Mouse (Mus musculus): Measurements from ENCODE around the gene Babam1. TPM values are rescaled to one million over a fixed set of nuclear protein-coding genes. Genes with fewer than 3 reads are reported as not detected.
A peak's percentile ranks its signal among the peaks of the same experiment; 100 is the strongest.

Gene Babam1
- polyA plus RNA-seq (2015; fragmentation: Nextera tagmentation; extraction: Ambion mirVana) = 54.7 and 61.7 TPM in 2 replicates

GRCm38 (mm10) chr8:71396639-71397305, at the start of gene Babam1:
Gene Babam1, plus strand, starts transcription at chr8:71396861.
- Histone ChIP-seq H3K27me3 (ENCODE audit: control insufficient read depth, insufficient read depth, low read length) (no peaks in the 10 kb centered on the region), H3K4me2 (replicated peaks; ENCODE audit: low read depth) (peak within 1 kb of the TSS; percentile 80), H3K4me3 (ENCODE audit: low read depth, low read length) (peak within 1 kb of the TSS; percentile 67), H3K9me3 (ENCODE audit: control insufficient read depth, low read length) (no peaks in the 10 kb centered on the region), H3K36me3 (ENCODE audit: control insufficient read depth, insufficient read depth, low read length) (peaks cover 6% of the 10 kb centered on the region; the same call in 1 of the 2 replicates), H3K27ac (replicated peaks) (peak within 1 kb of the TSS; percentile 45), H3K4me1 (replicated peaks; ENCODE audit: control insufficient read depth, insufficient read depth) (peaks cover 5% of the 10 kb centered on the region; the same call in 1 of the 2 replicates), H3K9ac (ENCODE audit: low read length) (peak within 1 kb of the TSS; percentile 70)
- peak; percentile 90 for DNase-seq (ENCODE audit: low spot score)
- peak; percentile 97 for ATAC-seq (ENCODE audit: low FRiP score, low TSS enrichment)
- TF ChIP-seq EP300 (optimal IDR thresholded peaks at IDR 0.05) (no peak), CTCF (IDR thresholded peaks at IDR 0.05; ENCODE audit: low read depth) (0 out of 2 replicates have a peak, but pooled peaks have one; percentile 1)
- under 1% methylated on average over 34 of the region's 34 CpGs for WGBS

DNA sequence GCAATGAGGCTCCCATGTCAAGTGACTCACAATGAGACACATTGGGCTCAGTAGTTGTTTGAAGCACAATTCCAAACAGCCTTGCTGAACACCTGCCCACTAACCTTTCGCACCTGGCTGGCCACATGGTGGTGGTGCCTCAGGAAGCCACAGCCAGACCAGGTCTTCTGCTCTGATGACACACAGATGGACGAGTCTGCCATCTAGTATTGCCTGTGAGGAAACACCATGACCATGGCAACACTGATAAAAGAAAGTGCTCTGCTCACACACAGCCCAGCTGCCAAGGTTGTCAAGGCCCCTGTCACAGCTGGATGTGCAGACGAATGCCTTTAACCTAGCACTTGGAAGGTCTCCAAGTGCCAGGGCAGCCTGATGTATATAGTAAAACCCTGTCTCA, 45.5 kb upstream of the Babam1 start:
- no peaks in the 10 kb centered on the region for H3K27me3 ChIP-seq (ENCODE audit: control insufficient read depth, insufficient read depth, low read length)
- no peak for DNase-seq (ENCODE audit: low spot score)
- no peak for ATAC-seq (ENCODE audit: low FRiP score, low TSS enrichment)
- H3K4me2 ChIP-seq (replicated peaks; ENCODE audit: low read depth) = no peak overlapping the region
- H3K9me3 ChIP-seq (ENCODE audit: control insufficient read depth, low read length) = no peaks in the 10 kb centered on the region
- H3K27ac ChIP-seq (replicated peaks) = no peak overlapping the region
- no peak overlapping the region for H3K4me3 ChIP-seq (ENCODE audit: low read depth, low read length)
- H3K9ac ChIP-seq (ENCODE audit: low read length) = no peak overlapping the region
- TF ChIP-seq CTCF (IDR thresholded peaks at IDR 0.05; ENCODE audit: low read depth) (no peak), EP300 (optimal IDR thresholded peaks at IDR 0.05) (no peak)
- peaks cover 44% of the 10 kb centered on the region for H3K36me3 ChIP-seq (ENCODE audit: control insufficient read depth, insufficient read depth, low read length)
- no peaks in the 10 kb centered on the region for H3K4me1 ChIP-seq (replicated peaks; ENCODE audit: control insufficient read depth, insufficient read depth)
- 69% methylated on average over 3 of the region's 3 CpGs for WGBS

DNA sequence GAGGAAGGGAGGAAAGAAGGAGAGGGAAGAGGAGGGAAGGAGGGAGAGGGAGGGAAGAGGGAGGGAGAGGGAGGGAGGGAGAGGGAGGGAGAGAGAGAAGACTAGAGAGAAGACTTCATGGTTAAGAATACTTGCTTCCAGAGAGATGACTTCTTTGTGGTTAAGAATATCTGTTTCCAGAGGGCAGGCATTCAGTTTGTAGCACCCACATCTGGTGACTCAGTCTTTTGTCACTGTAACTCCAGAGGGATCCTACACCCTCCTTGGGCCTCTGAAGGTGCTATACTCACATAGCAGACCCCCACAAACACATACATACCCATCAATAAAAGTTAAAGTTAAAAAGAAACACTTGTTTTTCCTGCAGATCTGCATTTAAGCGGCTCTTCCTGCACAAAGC, 45.1 kb upstream of the Babam1 start:
- TF ChIP-seq EP300 (optimal IDR thresholded peaks at IDR 0.05) (no peak), CTCF (IDR thresholded peaks at IDR 0.05; ENCODE audit: low read depth) (no peak)
- Histone ChIP-seq H3K9ac (ENCODE audit: low read length) (no peak overlapping the region), H3K27me3 (ENCODE audit: control insufficient read depth, insufficient read depth, low read length) (no peaks in the 10 kb centered on the region), H3K27ac (replicated peaks) (no peak overlapping the region), H3K4me2 (replicated peaks; ENCODE audit: low read depth) (no peak overlapping the region), H3K9me3 (ENCODE audit: control insufficient read depth, low read length) (no peaks in the 10 kb centered on the region), H3K4me1 (replicated peaks; ENCODE audit: control insufficient read depth, insufficient read depth) (no peaks in the 10 kb centered on the region), H3K36me3 (ENCODE audit: control insufficient read depth, insufficient read depth, low read length) (peaks cover 42% of the 10 kb centered on the region), H3K4me3 (ENCODE audit: low read depth, low read length) (no peak overlapping the region)
- DNase-seq (ENCODE audit: low spot score) (no peak), ATAC-seq (ENCODE audit: low FRiP score, low TSS enrichment) (no peak)
- WGBS = 97% methylated on average over 1 of the region's 1 CpGs

DNA sequence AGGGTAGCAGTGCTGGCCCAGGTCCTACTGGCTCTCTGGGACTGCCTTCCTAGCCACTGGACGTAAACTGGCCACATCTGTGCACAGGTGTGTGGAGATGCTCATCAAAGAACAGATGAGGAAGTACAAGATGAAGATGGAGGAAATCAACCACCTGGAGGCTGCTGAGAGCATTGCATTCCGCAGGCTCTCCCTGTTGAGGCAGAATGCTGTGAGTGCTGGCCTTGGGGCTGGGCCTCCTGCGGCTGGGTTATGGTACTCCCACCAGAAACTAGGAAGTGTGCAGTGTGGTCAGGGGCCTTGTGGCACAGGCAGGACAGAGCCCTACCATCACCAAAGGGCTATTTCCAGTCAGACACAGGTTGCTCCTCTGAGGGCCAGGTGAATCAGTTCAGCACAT, 38.6 kb upstream of the Babam1 start:
- no peak overlapping the region for H3K4me3 ChIP-seq (ENCODE audit: low read depth, low read length)
- no peak overlapping the region for H3K4me2 ChIP-seq (replicated peaks; ENCODE audit: low read depth)
- no peak overlapping the region for H3K27ac ChIP-seq (replicated peaks)
- DNase-seq (ENCODE audit: low spot score) = no peak
- H3K9ac ChIP-seq (ENCODE audit: low read length) = no peak overlapping the region
- TF ChIP-seq CTCF (IDR thresholded peaks at IDR 0.05; ENCODE audit: low read depth) = peak; percentile 31; the same call in 1 of the 2 replicates
- no peak for TF ChIP-seq EP300 (optimal IDR thresholded peaks at IDR 0.05)
- H3K9me3 ChIP-seq (ENCODE audit: control insufficient read depth, low read length) = no peaks in the 10 kb centered on the region
- WGBS = 88% methylated on average over 3 of the region's 3 CpGs
- H3K36me3 ChIP-seq (ENCODE audit: control insufficient read depth, insufficient read depth, low read length) = peaks cover 26% of the 10 kb centered on the region
- H3K4me1 ChIP-seq (replicated peaks; ENCODE audit: control insufficient read depth, insufficient read depth) = no peaks in the 10 kb centered on the region
- ATAC-seq (ENCODE audit: low FRiP score, low TSS enrichment) = no peak
- H3K27me3 ChIP-seq (ENCODE audit: control insufficient read depth, insufficient read depth, low read length) = no peaks in the 10 kb centered on the region

GRCm38 (mm10) chr8:71366771-71367528, 29.7 kb upstream of the Babam1 start, which contains the start of gene Use1:
Gene Use1, plus strand, starts transcription at chr8:71366848.
- Histone ChIP-seq H3K9me3 (ENCODE audit: control insufficient read depth, low read length) (no peaks in the 10 kb centered on the region), H3K4me2 (replicated peaks; ENCODE audit: low read depth) (peak within 1 kb of the TSS; percentile 78), H3K27ac (replicated peaks) (peak within 1 kb of the TSS; percentile 93), H3K27me3 (ENCODE audit: control insufficient read depth, insufficient read depth, low read length) (no peaks in the 10 kb centered on the region), H3K9ac (ENCODE audit: low read length) (peak within 1 kb of the TSS; percentile 68), H3K36me3 (ENCODE audit: control insufficient read depth, insufficient read depth, low read length) (peaks cover 6% of the 10 kb centered on the region; the same call in 1 of the 2 replicates), H3K4me1 (replicated peaks; ENCODE audit: control insufficient read depth, insufficient read depth) (no peaks in the 10 kb centered on the region), H3K4me3 (ENCODE audit: low read depth, low read length) (peak within 1 kb of the TSS; percentile 72)
- ATAC-seq (ENCODE audit: low FRiP score, low TSS enrichment) = peak; percentile 79
- no peak for TF ChIP-seq EP300 (optimal IDR thresholded peaks at IDR 0.05)
- TF ChIP-seq CTCF (IDR thresholded peaks at IDR 0.05; ENCODE audit: low read depth) = no peak
- peak; percentile 92 for DNase-seq (ENCODE audit: low spot score)
- WGBS = under 1% methylated on average over 56 of the region's 56 CpGs
